Mouse (Mus musculus): ENCODE data around the gene Slc35f6.

Slc35f6 gene

GRCm38 (mm10) chr5:30647815-30648560 lies at the start of gene Slc35f6:
Slc35f6 (plus strand) TSS chr5:30647933.
- DNase-seq (ENCODE audit: low spot score in 2 of 2) = peak; percentile 90 to 91

GRCm38 (mm10) chr5:30601397-30601796 lies 46.3 kb upstream of the Slc35f6 start:
- no peak for DNase-seq (ENCODE audit: low spot score in 2 of 2)

- no peak for DNase-seq (ENCODE audit: low spot score in 2 of 2)
These were observed 44.5 kb upstream of the Slc35f6 start for GRCm38 (mm10) chr5:30603255-30603654.

GRCm38 (mm10) chr5:30603926-30604325 lies 43.8 kb upstream of the Slc35f6 start:
- no peak for DNase-seq (ENCODE audit: low spot score in 2 of 2)

GRCm38 (mm10) chr5:30604769-30605188 lies 43.0 kb upstream of the Slc35f6 start:
- DNase-seq (ENCODE audit: low spot score in 2 of 2) = no peak

- DNase-seq (ENCODE audit: low spot score in 2 of 2) = no peak
These were observed 42.1 kb upstream of the Slc35f6 start for GRCm38 (mm10) chr5:30605649-30606048.

- DNase-seq (ENCODE audit: low spot score in 2 of 2) = peak; percentile 72 to 78
These were observed 41.2 kb upstream of the Slc35f6 start for GRCm38 (mm10) chr5:30606424-30607073.

GRCm38 (mm10) chr5:30609094-30609493 lies 38.6 kb upstream of the Slc35f6 start:
- DNase-seq (ENCODE audit: low spot score in 2 of 2) = no peak

GRCm38 (mm10) chr5:30609918-30610645 lies 37.7 kb upstream of the Slc35f6 start:
- no peak for DNase-seq (ENCODE audit: low spot score in 2 of 2)

- DNase-seq (ENCODE audit: low spot score in 2 of 2) = no peak
These were observed 36.6 kb upstream of the Slc35f6 start for GRCm38 (mm10) chr5:30611091-30611490.

- DNase-seq (ENCODE audit: low spot score in 2 of 2) = no peak
These were observed 36.0 kb upstream of the Slc35f6 start for GRCm38 (mm10) chr5:30611689-30612088.

- DNase-seq (ENCODE audit: low spot score in 2 of 2) = no peak
These were observed 35.2 kb upstream of the Slc35f6 start for GRCm38 (mm10) chr5:30612575-30612974.

- DNase-seq (ENCODE audit: low spot score in 2 of 2) = no peak
These were observed 34.5 kb upstream of the Slc35f6 start for GRCm38 (mm10) chr5:30613242-30613641.

GRCm38 (mm10) chr5:30614221-30614620 lies 33.5 kb upstream of the Slc35f6 start:
- DNase-seq (ENCODE audit: low spot score in 2 of 2) = no peak

- DNase-seq (ENCODE audit: low spot score in 2 of 2) = no peak
These were observed 32.3 kb upstream of the Slc35f6 start for GRCm38 (mm10) chr5:30615416-30615815.

GRCm38 (mm10) chr5:30615819-30616218 lies 31.9 kb upstream of the Slc35f6 start:
- no peak for DNase-seq (ENCODE audit: low spot score in 2 of 2)

GRCm38 (mm10) chr5:30616644-30617043 lies 31.1 kb upstream of the Slc35f6 start:
- DNase-seq (ENCODE audit: low spot score in 2 of 2) = no peak

- no peak for DNase-seq (ENCODE audit: low spot score in 2 of 2)
These were observed 30.4 kb upstream of the Slc35f6 start for GRCm38 (mm10) chr5:30617357-30617756.

- no peak for DNase-seq (ENCODE audit: low spot score in 2 of 2)
These were observed 29.9 kb upstream of the Slc35f6 start for GRCm38 (mm10) chr5:30617851-30618250.

- DNase-seq (ENCODE audit: low spot score in 2 of 2) = no peak
These were observed 29.2 kb upstream of the Slc35f6 start for GRCm38 (mm10) chr5:30618376-30619003.

- DNase-seq (ENCODE audit: low spot score in 2 of 2) = no peak
These were observed 28.5 kb upstream of the Slc35f6 start for GRCm38 (mm10) chr5:30619211-30619610.

- no peak for DNase-seq (ENCODE audit: low spot score in 2 of 2)
These were observed 27.2 kb upstream of the Slc35f6 start for GRCm38 (mm10) chr5:30620567-30620966.

Data from frontal cortex, postnatal 10 days (tissue).